Mouse (Mus musculus) left cerebral cortex, postnatal 25 days (tissue): ENCODE measurements around the gene Ift46. TPM values are rescaled to one million over a fixed set of nuclear protein-coding genes. Genes with fewer than 3 reads are reported as not detected.
A peak's percentile ranks its signal among the peaks of the same experiment; 100 is the strongest.

Source experiments
- DNase-seq, 2 experiments: peaks; one replicate each; pipeline ENCODE4 v3.0.0; 2022; ENCODE audit warnings: low spot score in 2 of 2, mixed read lengths in 1 of 2
- intact Hi-C: fragments of 180-260 bp; cut with DNase I; formaldehyde crosslinking; loops from one replicate; pipeline ENCODE4 v1.15.1; 2025
- total RNA-seq, 2 experiments: library from RNA; stranded (reverse); gene quantifications; 2 replicates each; pipeline ENCODE4 v1.2.3; 2021

Gene Ift46
- total RNA-seq, 2 experiments from 2014 or later: 68.8 to 83.5 TPM

GRCm38 (mm10) chr9:44801669-44802068, 34.0 kb downstream of the Ift46 start:
- intact Hi-C loops: no loop called here
- DNase-seq: no peak

GRCm38 (mm10) chr9:44802808-44803450, 35.2 kb downstream of the Ift46 start, which contains the start of gene Ttc36:
Gene Ttc36, minus strand, starts transcription at chr9:44803072.
- no peak for DNase-seq
- intact Hi-C loops: no loop called here

- intact Hi-C loops: no loop called here
- no peak for DNase-seq
Measured at GRCm38 (mm10) chr9:44804678-44805077, 37.0 kb downstream of the Ift46 start.

- intact Hi-C loops: no loop called here
- no peak for DNase-seq
Measured at GRCm38 (mm10) chr9:44805536-44805935, 37.8 kb downstream of the Ift46 start.

GRCm38 (mm10) chr9:44807141-44807540, 39.4 kb downstream of the Ift46 start:
- intact Hi-C loops: no loop called here
- DNase-seq: no peak

GRCm38 (mm10) chr9:44807778-44808177, 40.1 kb downstream of the Ift46 start:
- intact Hi-C loops: no loop called here
- DNase-seq: no peak

- intact Hi-C loops: no loop called here
Measured at GRCm38 (mm10) chr9:44810316-44810715, 42.6 kb downstream of the Ift46 start.

GRCm38 (mm10) chr9:44814179-44814578, 46.5 kb downstream of the Ift46 start:
- peak in 1 of 2 experiments; percentile 43 for DNase-seq
- intact Hi-C loops: no loop called here

More at GRCm38 (mm10) chr9:44810316-44810715, 42.6 kb downstream of the Ift46 start:
- no peak for DNase-seq

GRCm38 (mm10) chr9:44817522-44817921, 49.8 kb downstream of the Ift46 start:
- DNase-seq: peak in 1 of 2 experiments; percentile 60
- intact Hi-C loops: no loop called here

GRCm38 (mm10) chr9:44819920-44820827, 52.5 kb downstream of the Ift46 start:
- intact Hi-C loops: no loop called here
- no peak for DNase-seq

GRCm38 (mm10) chr9:44826660-44827059, 59.0 kb downstream of the Ift46 start:
- intact Hi-C loops: no loop called here
- no peak for DNase-seq

GRCm38 (mm10) chr9:44828944-44829343, 61.2 kb downstream of the Ift46 start:
- intact Hi-C loops: no loop called here
- peak in 1 of 2 experiments; percentile 42 for DNase-seq

- no peak for DNase-seq
- intact Hi-C loops: no loop called here
Measured at GRCm38 (mm10) chr9:44830506-44830905, 62.8 kb downstream of the Ift46 start.

- DNase-seq: no peak
- intact Hi-C loops: no loop called here
Measured at GRCm38 (mm10) chr9:44832356-44832755, 64.6 kb downstream of the Ift46 start.

- peak; percentile 66 to 72 for DNase-seq
- intact Hi-C loops: loop anchor here (2.0 to 5.0 kb wide), 3 partner anchors 44 to 86 kb away; partner anchors contain the start of genes Atp5l and Kmt2a
Measured at GRCm38 (mm10) chr9:44836439-44836838, 68.7 kb downstream of the Ift46 start.

GRCm38 (mm10) chr9:44841241-44841640, 73.5 kb downstream of the Ift46 start:
- intact Hi-C loops: no loop called here
- no peak for DNase-seq

Other genes with a start within 250 kb of the Ift46 start
- not detected for gene Cxcr5, start 206.0 kb upstream of the Ift46 start, total RNA-seq
- 100 to 1,000 TPM; 131 to 134 TPM for gene Ddx6, start 163.0 kb upstream of the Ift46 start, total RNA-seq
- gene Treh, start 94.7 kb upstream of the Ift46 start, total RNA-seq: under 1 TPM; 0.25 to 0.34 TPM
- 10 to 100 TPM; 54.9 to 70.7 TPM for gene Phldb1, start 32.7 kb upstream of the Ift46 start, total RNA-seq
- gene Arcn1, start 63 bp upstream of the Ift46 start, total RNA-seq: 100 to 1,000 TPM in 1 of 2 experiments, 10 to 100 TPM in 1; 98.0 to 103 TPM
- gene Tmem25, start 31.4 kb downstream of the Ift46 start, total RNA-seq: 10 to 100 TPM; 49.0 to 53.0 TPM
- under 1 TPM in 1 of 2 experiments, not detected in 1; 0.99 TPM for gene Ttc36, start 35.2 kb downstream of the Ift46 start, total RNA-seq
- gene Kmt2a, start 113.4 kb downstream of the Ift46 start, total RNA-seq: 10 to 100 TPM; 54.6 to 58.6 TPM
- 100 to 1,000 TPM; 339 to 353 TPM for gene Atp5l, start 152.8 kb downstream of the Ift46 start, total RNA-seq
- 10 to 100 TPM; 73.0 to 75.4 TPM for gene Ube4a, start 197.7 kb downstream of the Ift46 start, total RNA-seq
- not detected for gene Cd3g, start 212.5 kb downstream of the Ift46 start, total RNA-seq
- not detected for gene Cd3d, start 213.9 kb downstream of the Ift46 start, total RNA-seq
- not detected for gene Cd3e, start 241.7 kb downstream of the Ift46 start, total RNA-seq